Mouse (Mus musculus) megakaryocyte progenitor cell, adult 5-6 weeks (primary cell): ENCODE measurements around the gene Hltf. TPM values are rescaled to one million over a fixed set of nuclear protein-coding genes. Genes with fewer than 3 reads are reported as not detected.
A peak's percentile ranks its signal among the peaks of the same experiment; 100 is the strongest.
"Not testable (repeated sequence)": the region's sequence is repeated elsewhere in the genome, so short reads cannot be mapped to it uniquely, and the experiment has no call there.

Experiments
- ATAC-seq: replicated peaks from 2 replicates; pipeline ENCODE4 v1.8.0; 2016; ENCODE audit warnings: mild to moderate bottlenecking, moderate TSS enrichment, inconsistent platforms; ENCODE audit not compliant: poor library complexity
- total RNA-seq, 2 experiments: library from RNA; stranded (forward) in 1 of 2; stranded (reverse) in 1 of 2; fragments of 157-497, 149-512 nt in 1 of 2; fragments of 200-1000 nt in 1 of 2; gene quantifications; 2 replicates each; pipeline versions ENCODE4 v1.2.3 to v1.2.4; 2015 to 2017

Gene Hltf
- total RNA-seq (2015), result 41.6 and 43.0 TPM in 2 replicates
- 39.9 and 48.7 TPM in 2 replicates for total RNA-seq (2017)

- peak; percentile 100 for ATAC-seq
Observed at GRCm38 (mm10) chr3:20057306-20058196, at the start of gene Hltf. Gene Hltf, plus strand, starts transcription at chr3:20057811.

GRCm38 (mm10) chr3:20010464-20010863 lies 47.1 kb upstream of the Hltf start:
- ATAC-seq, result no peak

- not testable (repeated sequence) for ATAC-seq
Observed at GRCm38 (mm10) chr3:20010905-20011304, 46.7 kb upstream of the Hltf start.

GRCm38 (mm10) chr3:20014454-20014853 lies 43.2 kb upstream of the Hltf start:
- ATAC-seq, result no peak

GRCm38 (mm10) chr3:20018076-20018475 lies 39.5 kb upstream of the Hltf start:
- 0 out of 2 replicates have a peak, but pooled peaks have one; percentile 48 for ATAC-seq

DNA sequence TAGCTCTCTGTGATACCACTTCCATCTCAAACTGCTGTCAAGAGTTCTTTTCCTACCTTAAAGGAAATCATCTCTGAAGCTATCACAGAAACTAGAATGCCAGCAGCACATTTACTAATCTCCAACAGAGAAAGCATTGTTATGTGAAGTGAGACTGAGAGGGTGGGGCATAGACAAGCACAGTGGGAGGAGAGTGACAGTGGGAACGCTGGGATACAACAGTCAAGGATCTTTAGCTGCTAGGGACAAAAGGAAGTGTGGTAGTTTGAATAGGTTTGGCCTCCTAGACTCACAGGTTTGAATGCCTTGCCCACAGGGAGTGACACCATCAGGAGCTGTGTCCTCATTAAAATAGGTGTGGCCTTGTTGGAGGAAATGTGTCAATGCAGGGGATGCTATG lies 33.8 kb upstream of the Hltf start:
- ATAC-seq, result no peak

DNA sequence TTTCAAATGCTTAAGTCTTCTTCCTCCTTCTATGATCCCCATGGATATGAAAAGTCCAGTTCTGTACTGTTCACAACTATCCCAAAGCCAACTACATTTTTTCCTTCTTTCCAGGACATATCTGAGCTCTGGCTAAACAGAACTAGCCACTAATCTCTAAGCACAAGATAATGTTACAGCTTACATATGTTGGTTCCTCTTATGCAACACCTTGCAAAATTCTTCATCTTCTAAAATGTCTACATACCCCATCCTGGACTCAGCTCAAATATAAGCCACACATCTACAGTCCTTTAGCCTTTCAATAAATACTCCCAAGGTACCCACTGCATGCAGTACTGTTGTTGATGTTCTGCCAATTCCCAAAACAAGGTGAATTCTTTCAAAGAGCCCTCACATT lies 31.1 kb upstream of the Hltf start:
- peak; percentile 42 for ATAC-seq

DNA sequence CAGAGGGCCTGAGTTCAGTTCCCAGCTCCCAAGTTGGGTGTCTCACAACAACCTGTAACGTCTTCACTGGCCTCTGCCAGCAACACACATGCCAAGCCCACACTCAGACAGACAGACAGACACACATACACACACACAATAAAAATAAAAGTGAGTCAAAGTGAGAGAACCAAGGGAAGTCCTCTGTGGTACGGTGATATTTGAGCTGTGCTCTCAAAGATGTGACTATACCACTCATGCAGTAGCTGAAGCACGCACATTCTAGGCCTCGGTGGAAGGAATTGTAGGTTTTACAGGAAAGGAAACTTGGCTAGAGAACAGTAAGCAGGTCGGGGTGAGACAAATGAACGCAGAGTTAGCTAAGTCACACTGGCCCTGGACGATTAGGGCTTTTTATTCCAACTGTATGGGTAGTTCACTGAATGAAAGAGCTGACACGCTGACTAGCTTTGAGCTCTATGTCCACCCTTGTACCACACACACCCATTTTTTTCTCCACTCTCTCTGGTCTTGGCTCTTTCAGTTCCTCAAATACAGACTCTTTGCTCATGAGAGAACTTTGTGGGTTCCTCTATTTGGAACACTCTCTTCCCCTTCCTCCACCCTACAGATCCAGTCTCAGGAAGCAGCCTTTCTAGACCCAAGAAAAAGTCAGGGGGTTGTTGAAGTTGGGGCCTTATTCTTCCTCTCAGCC lies 30.5 kb upstream of the Hltf start:
- peak; percentile 93 for ATAC-seq

GRCm38 (mm10) chr3:20027788-20028187 lies 29.8 kb upstream of the Hltf start:
- no peak for ATAC-seq

DNA sequence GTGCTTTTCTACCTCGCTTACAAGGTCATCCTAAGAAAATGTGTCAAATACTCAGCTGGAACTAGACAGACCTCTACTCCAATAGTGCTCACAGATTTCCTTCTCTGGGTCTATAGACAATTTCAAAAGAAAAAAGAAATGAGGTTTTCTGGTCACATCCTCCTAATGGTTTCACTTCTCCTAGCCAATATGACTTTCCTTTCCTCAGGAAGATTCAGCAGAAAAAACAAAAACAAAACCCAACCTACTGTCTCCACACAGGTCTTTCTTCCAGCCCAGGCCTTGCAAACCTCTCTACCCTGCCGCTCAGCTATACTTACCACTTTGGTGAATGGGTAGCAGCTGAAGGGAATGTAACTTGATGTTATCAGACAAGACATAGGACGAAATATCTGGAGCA lies 29.0 kb upstream of the Hltf start:
- peak; percentile 43 for ATAC-seq

DNA sequence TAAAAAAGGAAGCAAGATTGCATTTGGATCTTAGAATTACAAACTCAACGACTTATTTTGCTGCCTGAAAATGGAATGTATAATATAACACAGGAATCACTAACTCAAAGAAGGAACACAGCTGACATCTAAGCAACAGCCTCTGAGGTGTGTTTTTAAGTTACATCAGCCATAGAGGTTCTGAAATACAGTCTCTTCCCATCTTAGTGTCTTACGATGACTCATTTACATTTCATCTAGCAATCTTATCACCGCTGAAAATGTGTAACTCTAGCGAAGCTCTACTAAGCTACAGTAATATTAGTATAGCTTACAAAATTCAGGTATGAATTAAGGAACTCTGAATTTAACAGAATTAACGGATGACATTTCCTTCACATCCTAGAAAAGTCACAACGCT lies 26.8 kb upstream of the Hltf start:
- ATAC-seq, result no peak

GRCm38 (mm10) chr3:20033761-20034718 lies 23.6 kb upstream of the Hltf start:
- ATAC-seq, result peak; percentile 15; the same call in 1 of the 2 replicates

DNA sequence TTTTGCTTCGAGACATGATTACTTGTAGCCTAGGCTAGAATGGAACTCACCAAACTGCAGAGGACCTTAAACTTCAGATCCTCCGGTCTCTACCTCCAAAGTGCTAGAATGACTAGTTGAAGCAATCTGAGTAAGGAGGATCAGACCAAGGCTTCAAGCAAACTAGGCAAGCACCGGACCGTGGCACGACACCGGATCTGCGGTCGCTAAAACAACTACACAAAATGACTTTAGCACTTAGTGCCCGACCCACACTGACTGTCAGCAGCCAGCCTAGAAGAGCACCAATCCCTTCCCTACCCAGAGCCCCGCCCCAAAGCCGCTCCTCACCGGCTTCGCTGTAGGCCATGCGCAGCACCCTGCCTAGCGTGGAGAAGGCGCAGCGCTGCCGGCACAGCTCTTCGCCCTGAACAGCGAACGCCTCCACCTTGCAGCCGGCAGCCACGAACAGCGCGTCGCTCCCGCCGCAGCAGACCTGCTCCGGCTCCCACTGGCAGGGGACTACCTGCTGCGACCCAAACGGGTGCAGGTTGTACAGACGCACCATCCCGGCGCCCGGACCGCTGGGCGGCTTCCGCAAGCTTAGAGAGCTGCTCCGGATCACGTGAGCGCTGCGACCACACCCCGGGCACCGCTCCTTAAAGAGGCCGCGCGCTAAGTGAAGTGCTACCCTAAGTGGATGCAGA lies 22.7 kb upstream of the Hltf start, which contains the start of gene Hps3:
Gene Hps3 (minus strand): TSS at position 597 of the 686 bp plus-strand sequence.
- ATAC-seq, result peak; percentile 96

DNA sequence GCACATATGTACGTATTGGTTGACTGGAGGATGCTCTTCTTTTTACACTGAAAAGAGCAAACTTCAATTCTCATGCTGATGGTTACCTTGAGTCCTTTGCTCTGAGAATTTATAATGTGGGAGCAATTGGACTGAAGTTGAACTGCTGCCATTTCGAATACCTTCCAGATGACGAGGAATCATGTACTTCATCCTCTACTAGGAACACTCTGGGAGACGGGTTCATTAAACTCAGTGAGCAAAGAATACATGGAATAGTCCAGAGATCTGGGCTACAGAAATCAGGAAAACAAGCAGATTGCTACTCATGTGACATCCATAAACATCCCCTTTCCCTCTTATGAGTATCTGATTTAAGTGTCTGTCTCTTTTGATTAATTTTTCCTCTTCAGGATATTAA lies 21.5 kb upstream of the Hltf start:
- no peak for ATAC-seq

GRCm38 (mm10) chr3:20041461-20041860 lies 16.1 kb upstream of the Hltf start:
- ATAC-seq, result not testable (repeated sequence)

GRCm38 (mm10) chr3:20044736-20045135 lies 12.9 kb upstream of the Hltf start:
- not testable (repeated sequence) for ATAC-seq

DNA sequence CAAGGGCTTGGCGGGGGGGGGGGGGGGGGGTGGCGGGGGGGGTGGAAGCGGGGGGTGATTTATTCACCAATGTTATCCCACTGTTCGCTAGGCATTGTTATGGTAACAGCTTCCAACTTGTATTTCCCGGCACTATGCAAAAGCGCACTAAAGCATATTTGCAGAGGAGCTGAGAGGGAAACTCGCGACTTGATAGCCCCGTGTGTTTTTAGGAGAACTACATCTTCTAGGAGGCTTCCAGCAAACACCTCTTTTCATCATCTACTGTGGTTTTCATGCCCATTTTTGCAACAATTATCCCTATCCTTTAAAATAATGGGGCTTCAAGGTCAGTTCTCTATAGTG lies 558 bp downstream of the Hltf start:
- ATAC-seq, result no peak

GRCm38 (mm10) chr3:20076145-20077053 lies 18.8 kb downstream of the Hltf start:
- ATAC-seq, result peak; percentile 76

- ATAC-seq, result no peak
Observed at GRCm38 (mm10) chr3:20082161-20082560, 24.6 kb downstream of the Hltf start.
